Mouse (Mus musculus): ENCODE measurements around the gene Urb2. TPM values are rescaled to one million over a fixed set of nuclear protein-coding genes. Genes with fewer than 3 reads are reported as not detected.

Urb2 gene
- total RNA-seq, 2 experiments from 2014 or later: 14.1 to 14.3 TPM

GRCm38 (mm10) chr8:124075977-124076376 lies 54.7 kb downstream of the Urb2 start:
- no peak for DNase-seq (ENCODE audit: low spot score in 2 of 2)

- DNase-seq (ENCODE audit: low spot score in 2 of 2): no peak
These were observed 55.1 kb downstream of the Urb2 start for GRCm38 (mm10) chr8:124076416-124076815.

- no peak for DNase-seq (ENCODE audit: low spot score in 2 of 2)
These were observed 56.1 kb downstream of the Urb2 start for GRCm38 (mm10) chr8:124077377-124077776.

GRCm38 (mm10) chr8:124077998-124078397 lies 56.7 kb downstream of the Urb2 start:
- no peak for DNase-seq (ENCODE audit: low spot score in 2 of 2)

GRCm38 (mm10) chr8:124078969-124079368 lies 57.7 kb downstream of the Urb2 start:
- no peak for DNase-seq (ENCODE audit: low spot score in 2 of 2)

GRCm38 (mm10) chr8:124080467-124081326 lies 59.4 kb downstream of the Urb2 start:
- DNase-seq (ENCODE audit: low spot score in 2 of 2): no peak

GRCm38 (mm10) chr8:124082616-124083015 lies 61.3 kb downstream of the Urb2 start:
- no peak for DNase-seq (ENCODE audit: low spot score in 2 of 2)

- DNase-seq (ENCODE audit: low spot score in 2 of 2): no peak
These were observed 62.3 kb downstream of the Urb2 start for GRCm38 (mm10) chr8:124083611-124084010.

- no peak for DNase-seq (ENCODE audit: low spot score in 2 of 2)
These were observed 64.4 kb downstream of the Urb2 start for GRCm38 (mm10) chr8:124085668-124086067.

GRCm38 (mm10) chr8:124088092-124088613 lies 66.8 kb downstream of the Urb2 start:
- no peak for DNase-seq (ENCODE audit: low spot score in 2 of 2)

GRCm38 (mm10) chr8:124089016-124089415 lies 67.7 kb downstream of the Urb2 start:
- no peak for DNase-seq (ENCODE audit: low spot score in 2 of 2)

- no peak for DNase-seq (ENCODE audit: low spot score in 2 of 2)
These were observed 69.2 kb downstream of the Urb2 start for GRCm38 (mm10) chr8:124090473-124090872.

Small RNA genes lying within 50 kb of the gene (microRNA-seq; reads per million reads assigned to microRNA genes)
- not detected for gene Mir1967

Other genes starting within 250 kb of the Urb2 start
- gene Rab4a, start 215.5 kb upstream of the Urb2 start, total RNA-seq (2021): 10 to 100 TPM; 29.5 to 30.9 TPM
- gene Ccsap, start 161.3 kb upstream of the Urb2 start, total RNA-seq (2021): 1 to 10 TPM; 7.3 to 8.0 TPM
- 1,000 to 10,000 TPM in 1 of 2 experiments, 100 to 1,000 TPM in 1; 358 to 1,099 TPM for gene Acta1, start 126.8 kb upstream of the Urb2 start, total RNA-seq (2021)
- 10 to 100 TPM; 32.2 to 33.4 TPM for gene Nup133, start 72.2 kb upstream of the Urb2 start, total RNA-seq (2021)
- gene Abcb10, start 38.4 kb upstream of the Urb2 start, total RNA-seq (2021): 10 to 100 TPM; 19.4 to 24.5 TPM
- gene Taf5l, start 111 bp upstream of the Urb2 start, total RNA-seq (2021): 10 to 100 TPM; 33.7 to 34.4 TPM
- gene Galnt2, start 209.9 kb downstream of the Urb2 start, total RNA-seq (2021): 10 to 100 TPM; 65.3 to 81.1 TPM

Data from adrenal gland, postnatal 4 days (tissue).